Mouse (Mus musculus) limb, embryonic 14.5 days (tissue): ENCODE results near the gene Prkce. TPM values are rescaled to one million over a fixed set of nuclear protein-coding genes. Genes with fewer than 3 reads are reported as not detected.

ENCODE experiments used
- ATAC-seq: fragments of 200-750 bp; cut with Nextera tagmentation; 2 replicates; pipeline ENCODE4 v1.8.0; 2017; ENCODE audit warnings: low read depth, moderate number of reproducible peaks, moderate TSS enrichment; ENCODE audit not compliant: low FRiP score
- DNase-seq: peaks from one replicate; pipeline ENCODE4 v3.0.0-alpha.2; 2015; ENCODE audit warnings: low spot score
- H3K27ac ChIP-seq: fragments of 300-500 bp; sonication (generic); replicated peaks from 2 replicates; pipeline ENCODE4 v1.5.1; 2014; ENCODE audit warnings: low read depth, mild to moderate bottlenecking, low read length, moderate library complexity, mixed read lengths
- H3K27me3 ChIP-seq: fragments of 300-500 bp; sonication (generic); 2 replicates; pipeline ENCODE4 v1.6.1; 2014; ENCODE audit warnings: low read length, mixed read lengths; ENCODE audit not compliant: control insufficient read depth, insufficient read depth
- H3K36me3 ChIP-seq: fragments of 300-500 bp; sonication (generic); 2 replicates; pipeline ENCODE4 v1.6.1; 2014; ENCODE audit warnings: mild to moderate bottlenecking, low read length, moderate library complexity, mixed read lengths; ENCODE audit not compliant: control insufficient read depth, insufficient read depth
- H3K4me1 ChIP-seq: fragments of 300-500 bp; sonication (generic); 2 replicates; pipeline ENCODE4 v1.6.1; 2014; ENCODE audit warnings: antibody characterized with exemption, low read length, mixed read lengths; ENCODE audit not compliant: control insufficient read depth, insufficient read depth
- H3K4me2 ChIP-seq: fragments of 300-500 bp; sonication (generic); replicated peaks from 2 replicates; pipeline ENCODE4 v1.6.1; 2014; ENCODE audit warnings: low read depth, mild to moderate bottlenecking, low read length, moderate library complexity; ENCODE audit not compliant: severe bottlenecking
- H3K4me3 ChIP-seq: fragments of 300-500 bp; sonication (generic); replicated peaks from 2 replicates; pipeline ENCODE4 v1.5.1; 2014; ENCODE audit warnings: low read length
- H3K9ac ChIP-seq: fragments of 300-500 bp; sonication (generic); 2 replicates; pipeline ENCODE4 v1.6.1; 2014; ENCODE audit warnings: mild to moderate bottlenecking, low read depth, low read length, moderate library complexity; ENCODE audit not compliant: severe bottlenecking
- H3K9me3 ChIP-seq: fragments of 300-500 bp; sonication (generic); 2 replicates; pipeline ENCODE4 v1.6.1; 2016; ENCODE audit warnings: low read length; ENCODE audit not compliant: control insufficient read depth
- POLR2A ChIP-seq: fragments of 200-500 bp; IDR thresholded peaks from 2 replicates; pipeline ENCODE4 v1.8.0; 2012; ENCODE audit warnings: inconsistent platforms, mild to moderate bottlenecking, moderate library complexity, borderline replicate concordance; ENCODE audit not compliant: insufficient read depth, insufficient read length; ENCODE audit errors: extremely low read depth
- WGBS: fragments of 180-500 bp; shearing (Covaris S2); extraction: QIAGEN DNeasy Blood & Tissue Kit; methylation state at CpG from one replicate; pipeline ENCODE4 v1.1.7; 2014; 5-methylcytosine and 5-hydroxymethylcytosine counted together
- polyA plus RNA-seq, 2 experiments: library from polyadenylated mRNA; depleted of rRNA in 1 of 2; stranded (reverse) in 1 of 2; unstranded in 1 of 2; fragments of >200 nt; fragmentation: Nextera tagmentation in 1 of 2; extraction: Ambion mirVana in 1 of 2; gene quantifications; 2 replicates each; pipeline versions ENCODE4 v1.2.1 to v1.2.3; 2012 to 2014

Prkce gene
- polyA plus RNA-seq, 2 experiments, result 4.7 to 9.3 TPM

GRCm38 (mm10) chr17:86705236-86705635, 537.7 kb downstream of the Prkce start:
- Histone ChIP-seq H3K36me3 (no peaks in the 10 kb centered on the region), H3K9ac (no peak overlapping the region), H3K4me1 (no peaks in the 10 kb centered on the region), H3K4me3 (no peak overlapping the region), H3K27me3 (no peaks in the 10 kb centered on the region), H3K4me2 (no peak overlapping the region), H3K9me3 (no peaks in the 10 kb centered on the region), H3K27ac (no peak overlapping the region)
- DNase-seq (no peak), ATAC-seq (no peak)
- 78% methylated on average over 3 of the region's 3 CpGs for WGBS
- no peak for TF ChIP-seq POLR2A

DNA sequence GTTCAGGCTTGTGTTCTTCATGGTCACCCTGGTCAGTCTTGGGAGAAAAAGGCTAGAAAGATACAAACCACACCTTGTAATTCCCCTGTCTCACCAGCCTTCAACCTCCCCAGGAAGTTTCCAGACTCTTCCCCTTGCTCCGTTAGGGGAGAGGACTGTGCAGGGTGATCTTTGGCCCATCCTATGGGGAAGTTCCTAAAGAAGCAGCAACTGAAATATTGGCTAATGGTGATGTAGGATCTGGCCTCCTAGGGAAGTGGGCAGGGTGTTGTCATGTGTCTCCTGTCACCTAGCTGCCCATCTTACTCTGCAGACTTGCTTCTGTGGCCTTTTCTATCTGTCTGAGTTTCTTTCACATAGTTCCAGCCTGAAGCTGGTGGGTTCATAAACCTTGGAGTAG, 538.9 kb downstream of the Prkce start:
- no peak overlapping the region for H3K27ac ChIP-seq
- no peaks in the 10 kb centered on the region for H3K36me3 ChIP-seq
- no peaks in the 10 kb centered on the region for H3K4me1 ChIP-seq
- DNase-seq, result no peak
- no peak for TF ChIP-seq POLR2A
- H3K27me3 ChIP-seq, result no peaks in the 10 kb centered on the region
- H3K9me3 ChIP-seq, result no peaks in the 10 kb centered on the region
- no peak overlapping the region for H3K9ac ChIP-seq
- no peak overlapping the region for H3K4me2 ChIP-seq
- ATAC-seq, result no peak
- 89% methylated on average over 1 of the region's 1 CpGs for WGBS
- H3K4me3 ChIP-seq, result no peak overlapping the region

Other genes starting within 250 kb of the Prkce start
- 8.5 and 10.2 TPM in 2 replicates for gene Srbd1, start 22.6 kb upstream of the Prkce start, polyA plus RNA-seq (2012; rRNA removed)
- 8.1 and 8.3 TPM in 2 replicates for gene Srbd1, start 22.6 kb upstream of the Prkce start, polyA plus RNA-seq (2014; fragmentation: Nextera tagmentation; extraction: Ambion mirVana)